Mouse (Mus musculus): ENCODE results near the gene Msantd4.
"Not testable (repeated sequence)": the region's sequence is repeated elsewhere in the genome, so short reads cannot be mapped to it uniquely, and the experiment has no call there.

Msantd4 gene

DNA sequence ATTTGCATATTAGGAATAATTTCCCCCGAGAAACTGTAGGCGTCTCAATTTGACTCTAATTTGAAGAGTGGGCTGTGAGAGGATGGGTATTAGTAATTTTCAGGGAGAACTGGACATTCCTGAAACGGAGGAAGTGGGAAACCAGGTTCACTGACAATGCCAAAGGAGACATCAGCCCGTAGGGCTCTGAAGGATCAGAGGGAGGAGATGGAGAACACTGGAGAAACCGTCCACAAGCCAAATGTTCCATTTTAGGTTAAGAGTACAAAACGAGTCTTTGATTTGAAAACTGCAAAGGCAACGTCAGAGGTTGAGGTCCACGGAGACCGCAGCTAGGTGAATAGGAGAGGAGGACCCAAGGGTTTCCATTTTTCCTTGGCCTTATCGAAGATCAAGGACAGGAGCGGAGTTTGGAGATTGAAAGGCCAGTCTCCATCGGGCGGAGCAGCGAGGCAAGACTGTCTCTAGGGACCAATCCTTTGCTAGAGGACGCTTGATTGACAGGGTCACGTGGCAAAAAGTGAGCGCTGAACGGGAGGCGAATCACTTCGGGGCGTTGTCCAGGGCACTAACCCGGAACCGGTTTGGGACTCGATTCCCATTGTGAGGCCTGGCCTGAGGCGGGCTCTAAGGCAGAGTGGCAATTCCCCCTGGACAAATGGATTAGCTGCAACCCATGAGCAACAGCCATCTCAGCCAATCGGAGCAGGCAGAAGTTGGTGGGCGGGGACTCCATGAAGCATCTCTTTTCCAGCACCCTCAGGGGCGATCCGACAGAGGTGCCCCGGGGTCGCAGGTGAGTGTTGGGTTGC lies at the start of gene Msantd4:
Msantd4 (plus strand) TSS at position 735 of the 812 bp plus-strand sequence.
- peak; percentile 99 for ATAC-seq (ENCODE audit: low TSS enrichment)

DNA sequence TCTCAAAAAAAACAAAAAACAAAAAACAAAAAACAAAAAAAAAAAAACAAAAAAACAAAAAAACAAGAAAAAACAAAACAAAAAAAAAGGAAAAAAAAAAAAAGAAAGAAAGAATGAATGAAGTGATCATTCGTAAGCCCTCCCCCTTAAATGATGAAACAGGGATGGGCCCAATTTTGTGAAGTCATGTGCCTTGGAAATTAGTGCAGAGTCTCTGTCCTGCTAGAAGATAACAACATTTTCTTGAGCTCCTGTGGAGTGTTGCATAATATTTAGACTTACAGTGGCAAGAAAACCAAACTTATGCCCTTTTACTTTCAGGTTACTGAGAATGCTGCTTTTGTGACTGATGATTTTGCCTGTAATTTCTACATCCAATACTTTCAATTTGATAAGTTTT lies 23.2 kb upstream of the Msantd4 start:
- ATAC-seq (ENCODE audit: low TSS enrichment), result no peak

DNA sequence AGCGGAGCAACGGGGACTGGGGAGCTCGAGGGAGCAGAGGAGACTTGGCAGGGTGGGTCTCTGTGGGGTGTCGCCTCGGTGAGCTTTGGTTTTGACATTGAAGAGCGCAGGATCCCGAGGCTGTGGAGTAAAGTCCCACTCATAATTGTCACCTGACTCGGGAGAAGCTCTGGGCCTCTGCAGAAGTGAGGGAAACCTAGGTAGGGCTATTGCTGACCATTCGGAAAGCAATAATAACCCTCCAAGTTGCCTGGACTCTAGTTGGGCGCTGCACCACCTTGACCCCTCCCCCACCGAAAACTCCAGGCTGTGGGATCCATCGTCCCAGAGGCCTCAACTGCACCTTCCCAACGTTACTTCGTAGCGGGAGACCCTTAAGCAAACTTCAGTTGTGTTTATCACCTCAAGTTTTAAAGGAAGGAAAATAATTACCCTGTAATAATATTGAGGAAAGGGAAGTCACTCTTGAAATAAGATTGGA lies 318 bp downstream of the Msantd4 start:
- ATAC-seq (ENCODE audit: low TSS enrichment), result no peak; the same call in 1 of the 2 replicates

GRCm38 (mm10) chr9:4400801-4401200 lies 24.4 kb downstream of the Msantd4 start:
- ATAC-seq (ENCODE audit: low TSS enrichment), result not testable (repeated sequence)

Measured in frontal cortex, adult (tissue).